Mouse (Mus musculus): ENCODE data around the gene Ica1. TPM values are rescaled to one million over a fixed set of nuclear protein-coding genes. Genes with fewer than 3 reads are reported as not detected.

Gene Ica1
- 35.4 and 40.8 TPM in 2 replicates for polyA plus RNA-seq (2014; fragmentation: Nextera tagmentation; extraction: Ambion mirVana)

GRCm38 (mm10) chr6:8778296-8778649 lies at the start of gene Ica1:
Gene Ica1, minus strand, starts transcription at chr6:8778488.
- peak within 1 kb of the TSS; percentile 65 for H3K27ac ChIP-seq (ENCODE audit: low read depth)
- no peaks in the 10 kb centered on the region; the same call in 1 of the 2 replicates for H3K27me3 ChIP-seq (ENCODE audit: insufficient read depth, low read length)
- TF ChIP-seq CTCF (IDR thresholded peaks at IDR 0.05; ENCODE audit: low read depth): no peak
- peak within 1 kb of the TSS; percentile 71 for H3K4me3 ChIP-seq (ENCODE audit: low read depth, low read length)
- peak within 1 kb of the TSS; percentile 71 for H3K9ac ChIP-seq
- DNase-seq (peak; percentile 47), ATAC-seq (ENCODE audit: insufficient read depth) (peak; percentile 70)
- no peaks in the 10 kb centered on the region for H3K9me3 ChIP-seq (ENCODE audit: low read depth, low read length)
- no peaks in the 10 kb centered on the region for H3K4me1 ChIP-seq (ENCODE audit: insufficient read depth)
- 2% methylated on average over 13 of the region's 16 CpGs for WGBS
- H3K36me3 ChIP-seq (ENCODE audit: insufficient read depth): no peaks in the 10 kb centered on the region
- H3K4me2 ChIP-seq: peak within 1 kb of the TSS; percentile 93

GRCm38 (mm10) chr6:8819866-8820265 lies 41.6 kb upstream of the Ica1 start:
- Histone ChIP-seq H3K4me1 (ENCODE audit: insufficient read depth) (no peaks in the 10 kb centered on the region), H3K9ac (no peak overlapping the region), H3K4me3 (ENCODE audit: low read depth, low read length) (no peak overlapping the region), H3K27me3 (ENCODE audit: insufficient read depth, low read length) (no peaks in the 10 kb centered on the region), H3K27ac (ENCODE audit: low read depth) (no peak overlapping the region), H3K9me3 (ENCODE audit: low read depth, low read length) (no peaks in the 10 kb centered on the region), H3K4me2 (no peak overlapping the region), H3K36me3 (ENCODE audit: insufficient read depth) (no peaks in the 10 kb centered on the region)
- DNase-seq (no peak), ATAC-seq (ENCODE audit: insufficient read depth) (no peak)
- 61% methylated on average over 2 of the region's 2 CpGs for WGBS
- no peak for TF ChIP-seq CTCF (IDR thresholded peaks at IDR 0.05; ENCODE audit: low read depth)

DNA sequence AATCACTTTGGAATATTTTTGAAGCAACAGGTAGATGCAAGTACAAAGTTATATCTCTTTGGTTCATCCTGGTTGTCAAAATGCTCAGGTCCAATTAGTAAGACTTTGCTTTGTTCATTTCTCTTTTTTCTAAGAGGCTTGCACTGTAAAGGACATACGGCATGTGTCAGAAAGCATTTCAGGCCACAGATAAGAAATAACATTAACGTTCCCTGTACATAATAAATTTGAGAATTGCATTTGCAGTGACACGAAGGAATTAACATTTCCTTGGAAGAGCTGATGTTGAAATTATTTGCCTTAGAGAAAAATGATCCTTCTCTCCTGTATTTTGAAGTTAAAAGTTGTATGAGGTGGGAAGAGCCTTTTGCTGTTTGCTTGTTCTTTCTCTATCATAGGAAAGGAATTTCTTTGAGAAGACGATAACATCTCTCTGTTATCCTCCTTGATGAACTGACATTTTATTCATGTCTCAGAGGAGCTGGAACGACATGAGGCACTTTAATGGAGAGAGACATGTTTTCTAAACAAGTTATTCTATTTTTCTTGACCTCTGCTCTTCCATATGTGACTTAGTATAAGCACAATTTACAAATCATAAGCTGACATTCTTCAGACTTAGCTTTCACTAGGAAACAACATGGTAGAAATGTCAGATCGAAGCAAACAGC lies 36.2 kb upstream of the Ica1 start:
- H3K4me3 ChIP-seq (ENCODE audit: low read depth, low read length): no peak overlapping the region
- DNase-seq: peak; percentile 78
- TF ChIP-seq CTCF (IDR thresholded peaks at IDR 0.05; ENCODE audit: low read depth): no peak
- H3K9ac ChIP-seq: no peak overlapping the region
- no peak overlapping the region for H3K27ac ChIP-seq (ENCODE audit: low read depth)
- ATAC-seq (ENCODE audit: insufficient read depth): peak; percentile 85
- H3K4me1 ChIP-seq (ENCODE audit: insufficient read depth): no peaks in the 10 kb centered on the region
- WGBS: 31% methylated on average over 6 of the region's 6 CpGs
- no peaks in the 10 kb centered on the region for H3K27me3 ChIP-seq (ENCODE audit: insufficient read depth, low read length)
- no peaks in the 10 kb centered on the region for H3K9me3 ChIP-seq (ENCODE audit: low read depth, low read length)
- H3K4me2 ChIP-seq: no peak overlapping the region
- H3K36me3 ChIP-seq (ENCODE audit: insufficient read depth): no peaks in the 10 kb centered on the region

- no peak; the same call in 1 of the 2 replicates for ATAC-seq (ENCODE audit: insufficient read depth)
- Histone ChIP-seq H3K27ac (ENCODE audit: low read depth) (no peak overlapping the region), H3K9ac (no peak overlapping the region), H3K4me2 (no peak overlapping the region), H3K9me3 (ENCODE audit: low read depth, low read length) (no peaks in the 10 kb centered on the region), H3K4me3 (ENCODE audit: low read depth, low read length) (no peak overlapping the region), H3K36me3 (ENCODE audit: insufficient read depth) (no peaks in the 10 kb centered on the region), H3K27me3 (ENCODE audit: insufficient read depth, low read length) (no peaks in the 10 kb centered on the region), H3K4me1 (ENCODE audit: insufficient read depth) (no peaks in the 10 kb centered on the region)
- WGBS: 58% methylated on average over 3 of the region's 3 CpGs
- TF ChIP-seq CTCF (IDR thresholded peaks at IDR 0.05; ENCODE audit: low read depth): no peak
- peak; percentile 26 for DNase-seq
These were observed 24.4 kb upstream of the Ica1 start for GRCm38 (mm10) chr6:8802561-8803150.

- 95% methylated on average over 5 of the region's 5 CpGs for WGBS
- no peaks in the 10 kb centered on the region for H3K27me3 ChIP-seq (ENCODE audit: insufficient read depth, low read length)
- no peak for ATAC-seq (ENCODE audit: insufficient read depth)
These were observed 14.1 kb upstream of the Ica1 start for GRCm38 (mm10) chr6:8792385-8792784.

DNA sequence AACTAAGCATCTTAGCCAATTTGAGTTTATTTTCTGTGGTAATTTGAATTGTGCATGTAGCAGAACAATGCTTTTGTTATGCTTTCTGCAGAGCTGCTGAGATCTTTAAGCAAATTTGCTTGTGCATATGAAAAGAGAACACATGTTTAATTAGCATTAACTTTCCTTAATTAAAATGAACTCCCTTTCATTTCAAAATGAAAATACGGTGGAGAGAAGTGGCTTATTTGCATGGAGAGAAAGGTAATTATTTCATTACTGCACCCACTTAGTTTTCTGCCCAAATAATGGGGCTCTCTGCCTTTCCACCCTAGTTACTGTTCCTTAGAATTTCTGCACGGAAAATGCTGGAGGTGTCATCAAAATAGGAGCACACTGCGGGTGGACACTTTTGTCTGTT lies 13.5 kb upstream of the Ica1 start:
- no peak for DNase-seq
- no peak for ATAC-seq (ENCODE audit: insufficient read depth)
- no peak for TF ChIP-seq CTCF (IDR thresholded peaks at IDR 0.05; ENCODE audit: low read depth)

More at GRCm38 (mm10) chr6:8792385-8792784, 14.1 kb upstream of the Ica1 start:
- DNase-seq: no peak
- TF ChIP-seq CTCF (IDR thresholded peaks at IDR 0.05; ENCODE audit: low read depth): no peak
- Histone ChIP-seq H3K4me2 (no peak overlapping the region), H3K36me3 (ENCODE audit: insufficient read depth) (no peaks in the 10 kb centered on the region), H3K4me3 (ENCODE audit: low read depth, low read length) (no peak overlapping the region), H3K4me1 (ENCODE audit: insufficient read depth) (no peaks in the 10 kb centered on the region), H3K27ac (ENCODE audit: low read depth) (no peak overlapping the region), H3K9ac (no peak overlapping the region), H3K9me3 (ENCODE audit: low read depth, low read length) (no peaks in the 10 kb centered on the region)

DNA sequence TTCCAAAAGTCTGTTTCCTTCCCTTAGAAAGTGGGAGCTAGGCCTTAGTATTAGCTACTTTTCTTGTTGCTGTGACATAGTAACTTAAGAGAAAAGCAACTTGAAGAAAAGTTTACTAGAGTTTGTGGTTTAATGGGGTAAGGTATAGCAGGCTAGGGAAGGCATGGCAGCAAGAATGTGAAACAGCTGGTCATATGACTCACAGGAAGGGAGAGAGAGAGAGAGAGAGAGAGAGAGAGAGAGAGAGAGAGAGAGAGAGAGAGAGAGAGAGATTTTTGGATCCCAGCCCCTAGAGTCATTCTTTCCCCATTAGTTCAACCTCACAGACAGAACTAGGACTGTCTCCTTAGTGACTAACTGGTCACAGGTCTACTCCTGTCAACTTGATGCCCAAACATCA lies 2.3 kb upstream of the Ica1 start:
- no peak overlapping the region for H3K4me2 ChIP-seq
- H3K27me3 ChIP-seq (ENCODE audit: insufficient read depth, low read length): no peaks in the 10 kb centered on the region; the same call in 1 of the 2 replicates
- TF ChIP-seq CTCF (IDR thresholded peaks at IDR 0.05; ENCODE audit: low read depth): no peak
- no peak for ATAC-seq (ENCODE audit: insufficient read depth)
- no peak overlapping the region for H3K27ac ChIP-seq (ENCODE audit: low read depth)
- no peak overlapping the region for H3K9ac ChIP-seq
- no peak for DNase-seq
- H3K36me3 ChIP-seq (ENCODE audit: insufficient read depth): no peaks in the 10 kb centered on the region
- no peak overlapping the region for H3K4me3 ChIP-seq (ENCODE audit: low read depth, low read length)
- no peaks in the 10 kb centered on the region for H3K4me1 ChIP-seq (ENCODE audit: insufficient read depth)
- H3K9me3 ChIP-seq (ENCODE audit: low read depth, low read length): no peaks in the 10 kb centered on the region

More for the DNA sequence above, 13.5 kb upstream of the Ica1 start:
- Histone ChIP-seq H3K4me3 (ENCODE audit: low read depth, low read length) (no peak overlapping the region), H3K27me3 (ENCODE audit: insufficient read depth, low read length) (no peaks in the 10 kb centered on the region), H3K36me3 (ENCODE audit: insufficient read depth) (no peaks in the 10 kb centered on the region), H3K27ac (ENCODE audit: low read depth) (no peak overlapping the region), H3K9ac (no peak overlapping the region), H3K4me2 (no peak overlapping the region), H3K9me3 (ENCODE audit: low read depth, low read length) (no peaks in the 10 kb centered on the region), H3K4me1 (ENCODE audit: insufficient read depth) (no peaks in the 10 kb centered on the region)
- 87% methylated on average over 3 of the region's 3 CpGs for WGBS
